Mouse (Mus musculus): ENCODE results near the gene Cpsf4.
"Not testable (repeated sequence)": the region's sequence is repeated elsewhere in the genome, so short reads cannot be mapped to it uniquely, and the experiment has no call there.

Gene Cpsf4

DNA sequence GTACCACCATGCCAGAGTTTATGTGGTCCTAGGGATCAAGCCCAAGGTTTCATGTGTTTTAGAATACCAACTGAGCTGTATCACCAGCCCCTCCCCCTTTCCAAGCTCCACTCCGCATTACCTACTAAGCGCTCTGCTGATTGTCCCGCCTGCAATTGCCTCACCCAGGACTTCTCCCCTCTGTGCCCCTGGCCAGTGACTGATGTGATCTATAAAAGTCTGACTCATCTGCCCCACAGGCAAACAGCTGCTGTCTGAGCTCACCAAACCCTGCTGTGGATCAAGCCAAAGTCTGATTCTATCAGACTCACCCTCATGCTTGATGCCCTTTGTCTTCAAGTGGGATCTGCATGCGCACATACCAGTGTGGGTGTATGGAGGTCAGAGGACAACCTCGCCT lies 55.8 kb downstream of the Cpsf4 start:
- DNase-seq (ENCODE audit: low read depth) = peak; percentile 57

DNA sequence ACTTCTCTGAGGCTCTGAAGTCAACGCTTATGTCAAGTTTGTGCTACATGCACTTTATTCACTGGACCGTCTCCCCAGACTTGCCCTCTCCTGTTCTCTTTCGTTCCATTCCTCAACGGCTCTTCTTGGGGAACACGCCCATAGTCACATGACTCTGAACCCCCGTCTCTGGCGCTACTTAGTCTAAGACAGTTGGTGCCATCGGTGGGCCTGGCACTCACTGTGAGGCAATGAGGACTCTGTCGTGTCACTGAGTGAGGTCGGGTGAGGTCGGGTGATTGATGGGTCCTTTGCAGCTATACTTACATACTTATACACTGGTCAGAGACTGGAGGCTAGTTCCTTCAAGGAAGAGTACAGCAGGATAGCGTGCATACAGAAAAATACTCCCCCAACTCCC lies 56.4 kb downstream of the Cpsf4 start:
- no peak for DNase-seq (ENCODE audit: low read depth)

DNA sequence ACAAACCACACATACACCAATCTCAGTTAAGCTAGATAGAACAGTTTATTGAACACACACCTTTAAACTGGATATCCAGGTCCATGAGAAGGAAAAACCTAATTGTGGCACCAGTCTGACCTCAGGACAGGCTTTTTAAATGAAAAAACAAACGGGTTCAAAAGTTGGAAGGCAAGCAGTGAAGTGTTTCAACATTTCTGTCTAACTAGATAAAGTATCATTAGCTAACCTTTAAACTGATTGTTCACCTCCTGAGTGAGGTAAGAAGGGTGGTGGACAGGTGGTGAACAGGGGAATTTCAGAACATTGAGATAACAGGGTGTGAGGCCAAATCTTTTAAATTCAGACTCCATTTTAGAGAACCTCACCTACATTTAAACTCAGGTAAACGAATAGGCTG lies 59.4 kb downstream of the Cpsf4 start:
- DNase-seq (ENCODE audit: low read depth) = no peak

DNA sequence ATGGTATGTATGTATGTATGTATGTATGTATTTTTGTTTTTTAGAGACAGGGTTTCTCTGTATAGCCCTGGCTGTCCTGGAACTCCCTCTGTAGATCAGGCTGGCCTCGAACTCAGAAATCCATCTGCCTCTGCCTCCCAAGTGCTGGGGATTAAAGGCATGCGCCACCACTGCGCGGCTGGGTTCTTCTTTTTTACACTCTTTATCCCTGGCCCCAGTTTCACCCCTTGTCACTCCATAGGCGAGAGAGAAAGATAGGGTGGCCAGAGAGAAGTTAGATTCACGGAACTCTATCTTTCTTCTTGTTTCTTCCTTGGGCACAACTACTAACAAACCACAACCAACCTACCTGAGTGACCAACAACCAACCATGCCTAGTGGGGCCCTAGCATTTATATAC lies 62.3 kb downstream of the Cpsf4 start:
- DNase-seq (ENCODE audit: low read depth) = not testable (repeated sequence)

DNA sequence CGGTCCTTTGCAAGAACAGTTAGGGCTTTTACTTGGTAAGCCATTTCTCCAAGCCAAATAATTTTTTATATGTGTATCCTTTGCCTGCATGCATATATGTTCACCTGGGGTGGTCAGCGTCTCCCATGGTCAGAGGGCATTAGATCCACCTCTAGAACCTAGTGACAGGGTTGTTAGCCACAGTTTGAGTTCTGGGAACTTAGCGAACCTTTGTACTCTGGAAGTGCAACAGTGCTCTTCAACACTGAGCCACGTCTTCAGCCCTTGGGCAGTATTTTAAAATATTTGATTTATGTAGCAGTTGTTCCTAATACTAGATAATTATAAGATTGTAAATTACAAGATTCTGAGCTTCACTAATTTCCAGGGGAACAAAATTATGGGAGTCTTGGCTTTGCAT lies 63.6 kb downstream of the Cpsf4 start:
- DNase-seq (ENCODE audit: low read depth) = no peak

DNA sequence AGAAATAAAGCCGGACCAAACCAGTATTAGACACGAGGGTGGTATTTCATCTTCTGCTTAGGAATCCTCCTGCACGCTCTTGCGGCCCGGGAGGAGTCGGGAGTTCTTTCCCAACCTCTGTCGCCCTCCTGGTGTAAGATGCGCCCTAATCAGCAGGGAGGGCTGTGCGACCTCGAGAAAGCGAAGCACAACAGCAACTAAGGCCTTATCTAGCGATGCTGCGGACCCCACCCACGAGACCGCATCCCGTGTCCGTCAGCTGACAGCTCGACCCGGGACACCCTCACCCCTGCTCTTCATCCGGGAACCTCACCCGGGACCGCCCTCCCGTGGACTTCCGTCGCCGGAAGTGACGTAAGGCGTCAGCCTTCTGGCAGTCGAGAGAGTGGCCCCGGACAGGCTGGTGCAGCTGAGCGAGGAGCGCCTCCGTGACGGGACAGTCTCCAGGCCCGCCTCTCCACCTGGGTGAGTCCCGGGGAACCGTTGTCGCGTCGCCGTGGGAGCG lies 64.4 kb downstream of the Cpsf4 start, which contains the start of gene Zfp655:
Gene Zfp655, plus strand, starts transcription at position 349 of the 505 bp plus-strand sequence.
- peak; percentile 99 for DNase-seq (ENCODE audit: low read depth)

All from NIH3T3 (cell line).